Mouse (Mus musculus): ENCODE data around the gene Ankrd13b. TPM values are rescaled to one million over a fixed set of nuclear protein-coding genes. Genes with fewer than 3 reads are reported as not detected.

Ankrd13b gene
- total and polyA plus RNA-seq, 3 experiments: 22.6 to 54.0 TPM; not detected in 1

DNA sequence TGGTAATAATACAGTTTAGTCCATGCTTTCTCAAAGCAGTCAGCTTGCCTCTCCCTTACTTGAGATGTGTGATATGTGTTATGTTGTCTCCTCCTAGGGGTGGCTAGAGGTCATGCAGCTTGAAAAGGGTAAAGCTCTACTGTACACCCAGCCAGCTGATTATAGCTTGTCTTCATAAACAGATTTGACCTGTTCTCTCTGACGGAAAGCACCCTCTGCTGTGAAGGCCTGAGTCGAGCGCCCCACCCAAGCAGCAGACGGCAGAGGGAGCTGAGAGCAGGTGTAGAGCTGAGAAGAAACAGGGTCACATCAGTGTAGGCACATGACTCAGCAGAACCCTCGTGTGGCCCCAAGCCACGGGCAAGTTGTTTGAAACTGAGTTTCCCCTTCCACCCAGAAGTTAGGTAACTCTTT is 42.8 kb downstream of the Ankrd13b start (continued):
- TF ChIP-seq MAFK (IDR thresholded peaks at IDR 0.05; ENCODE audit: borderline replicate concordance, low read depth, low read length): 0 out of 2 replicates have a peak, but pooled peaks have one; percentile 51
- TF ChIP-seq TBP (IDR thresholded peaks at IDR 0.05; ENCODE audit: low read depth, low read length): no peak
- TF ChIP-seq MEF2A (IDR thresholded peaks at IDR 0.05; ENCODE audit: extremely low read depth, insufficient replicate concordance, low read depth, low read length, poor library complexity, severe bottlenecking): no peak
- peak; percentile 85 for TF ChIP-seq MYC (IDR thresholded peaks at IDR 0.05; ENCODE audit: low read depth, low read length)
- peak; percentile 83 for TF ChIP-seq SIN3A (IDR thresholded peaks at IDR 0.05; ENCODE audit: low read length)
- TF ChIP-seq MXI1 (IDR thresholded peaks at IDR 0.05; ENCODE audit: low read depth, low read length): peak; percentile 73; the same call in 1 of the 2 replicates
- peak; percentile 93 for TF ChIP-seq SMC3 (IDR thresholded peaks at IDR 0.05; ENCODE audit: low read depth, low read length)
- TF ChIP-seq E2F4 (IDR thresholded peaks at IDR 0.05; ENCODE audit: borderline replicate concordance, low read depth, low read length): 0 out of 2 replicates have a peak, but pooled peaks have one; percentile 10
- TF ChIP-seq MAZ (IDR thresholded peaks at IDR 0.05; ENCODE audit: low read depth, low read length): no peak
- no peak for TF ChIP-seq ZNF384 (IDR thresholded peaks at IDR 0.05; ENCODE audit: low read depth, low read length)
- TF ChIP-seq MAX (IDR thresholded peaks at IDR 0.05; ENCODE audit: low read length): no peak
- TF ChIP-seq RAD21 (IDR thresholded peaks at IDR 0.05; ENCODE audit: low read depth, low read length): peak; percentile 98
- no peak; the same call in none of the 2 replicates for TF ChIP-seq TCF12 (IDR thresholded peaks at IDR 0.05; ENCODE audit: low read depth, low read length)
- TF ChIP-seq EP300 (IDR thresholded peaks at IDR 0.05; ENCODE audit: low read depth in 1 of 2, low read length in 2 of 2): no peak; a peak in 1 of 4 replicates
- no peak for TF ChIP-seq POLR2AphosphoS5 (IDR thresholded peaks at IDR 0.05; ENCODE audit: borderline replicate concordance, low read depth, low read length)
- TF ChIP-seq CTCF (IDR thresholded peaks at IDR 0.05 in 2 of 3, conservative IDR thresholded peaks at IDR 0.05 in 1 of 3; ENCODE audit: control insufficient read depth in 1 of 3, insufficient read depth in 1 of 3, low read depth in 2 of 3, low read length in 3 of 3, poor library complexity in 1 of 3, severe bottlenecking in 1 of 3): peak; percentile 42 to 98 (median 79)
- TF ChIP-seq TAL1 (IDR thresholded peaks at IDR 0.05; ENCODE audit: low read length): no peak
- peak; percentile 61; the same call in 1 of the 2 replicates for TF ChIP-seq ETS1 (IDR thresholded peaks at IDR 0.05; ENCODE audit: low read depth, low read length)
- no peak for TF ChIP-seq CHD2 (IDR thresholded peaks at IDR 0.05; ENCODE audit: low read length)
- no peak for TF ChIP-seq POLR2A (IDR thresholded peaks at IDR 0.05; ENCODE audit: control insufficient read depth in 1 of 2, insufficient read depth in 1 of 2, low read depth in 1 of 2, low read length in 2 of 2, poor library complexity in 1 of 2)

DNA sequence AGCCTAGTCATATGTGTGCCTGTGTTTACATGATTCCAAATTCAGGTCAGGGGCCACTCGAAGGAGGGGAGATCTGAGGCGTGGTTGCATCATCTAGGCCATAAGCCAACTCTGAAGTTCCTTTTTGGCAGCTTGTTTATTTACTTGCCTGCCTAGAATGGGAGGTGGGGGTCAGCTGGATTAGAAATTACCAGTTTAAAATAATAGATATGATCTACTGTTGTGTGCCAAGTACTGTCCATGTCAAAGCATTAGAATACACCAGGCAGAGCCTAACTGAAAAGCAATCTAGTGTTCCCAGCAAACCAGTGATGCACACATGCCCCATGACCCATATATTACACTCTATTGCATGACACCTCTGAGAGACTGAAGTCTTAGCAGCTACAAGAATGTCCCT is 44.5 kb downstream of the Ankrd13b start:
- Histone ChIP-seq H3K36me3 (ENCODE audit: control insufficient read depth in 1 of 2, insufficient read depth in 2 of 2, low read length in 2 of 2) (peaks cover 5 to 33% of the 10 kb centered on the region in 2 experiments), H3K4me3 (ENCODE audit: control insufficient read depth in 1 of 2, insufficient read depth in 1 of 2, low read depth in 2 of 2, low read length in 2 of 2) (no peak overlapping the region), H3K27me3 (ENCODE audit: control insufficient read depth in 1 of 2, insufficient read depth in 2 of 2, low read length in 2 of 2) (no peaks in the 10 kb centered on the region), H3K27ac (ENCODE audit: control insufficient read depth, low read depth, low read length) (peak overlapping the region; percentile 15; the same call in 1 of the 2 replicates), H3K79me2 (ENCODE audit: control insufficient read depth, insufficient read depth, low read length, poor library complexity) (no peaks in the 10 kb centered on the region), H3K9me3 (replicated peaks; ENCODE audit: insufficient read depth, low read length) (no peaks in the 10 kb centered on the region), H3K9ac (ENCODE audit: control insufficient read depth, low read depth, low read length, poor library complexity, severe bottlenecking) (no peak overlapping the region), H3K4me1 (ENCODE audit: control insufficient read depth in 1 of 2, insufficient read depth in 2 of 2, low read length in 2 of 2) (peaks cover 23 to 29% of the 10 kb centered on the region in 2 experiments)
- DNase-seq (ENCODE audit: low read depth, low spot score): peak; percentile 76
- no peak; the same call in 1 of the 2 replicates for TF ChIP-seq MAX (IDR thresholded peaks at IDR 0.05; ENCODE audit: low read length)
- TF ChIP-seq JUND (IDR thresholded peaks at IDR 0.05; ENCODE audit: low read depth, low read length): no peak
- TF ChIP-seq TCF12 (IDR thresholded peaks at IDR 0.05; ENCODE audit: low read depth, low read length): peak; percentile 24; the same call in 1 of the 2 replicates
- TF ChIP-seq KAT2A (conservative IDR thresholded peaks at IDR 0.05; ENCODE audit: low read depth, low read length): peak; percentile 21; the same call in 1 of the 2 replicates
- TF ChIP-seq POLR2AphosphoS2 (IDR thresholded peaks at IDR 0.05; ENCODE audit: low read length): 0 out of 2 replicates have a peak, but pooled peaks have one; percentile 20
- TF ChIP-seq ETS1 (IDR thresholded peaks at IDR 0.05; ENCODE audit: low read depth, low read length): peak; percentile 89
- no peak for TF ChIP-seq MAZ (IDR thresholded peaks at IDR 0.05; ENCODE audit: low read depth, low read length)
- peak; percentile 28 to 56; a peak in 2 of 4 replicates for TF ChIP-seq EP300 (IDR thresholded peaks at IDR 0.05; ENCODE audit: low read depth in 1 of 2, low read length in 2 of 2)
- peak; percentile 33; the same call in 1 of the 2 replicates for TF ChIP-seq MXI1 (IDR thresholded peaks at IDR 0.05; ENCODE audit: low read depth, low read length)
- TF ChIP-seq SIN3A (IDR thresholded peaks at IDR 0.05; ENCODE audit: low read length): peak; percentile 73
- peak; percentile 19; the same call in 1 of the 2 replicates for TF ChIP-seq MEF2A (IDR thresholded peaks at IDR 0.05; ENCODE audit: extremely low read depth, insufficient replicate concordance, low read depth, low read length, poor library complexity, severe bottlenecking)
